Mouse (Mus musculus) fat pad, adult 2 months (tissue): ENCODE measurements around the gene Mlxipl.

Experiments used
- DNase-seq: peaks from one replicate; pipeline ENCODE4 v3.0.0-alpha.2; 2011; ENCODE audit warnings: low read depth, low spot score; ENCODE audit errors: extremely low read depth

The Mlxipl gene

DNA sequence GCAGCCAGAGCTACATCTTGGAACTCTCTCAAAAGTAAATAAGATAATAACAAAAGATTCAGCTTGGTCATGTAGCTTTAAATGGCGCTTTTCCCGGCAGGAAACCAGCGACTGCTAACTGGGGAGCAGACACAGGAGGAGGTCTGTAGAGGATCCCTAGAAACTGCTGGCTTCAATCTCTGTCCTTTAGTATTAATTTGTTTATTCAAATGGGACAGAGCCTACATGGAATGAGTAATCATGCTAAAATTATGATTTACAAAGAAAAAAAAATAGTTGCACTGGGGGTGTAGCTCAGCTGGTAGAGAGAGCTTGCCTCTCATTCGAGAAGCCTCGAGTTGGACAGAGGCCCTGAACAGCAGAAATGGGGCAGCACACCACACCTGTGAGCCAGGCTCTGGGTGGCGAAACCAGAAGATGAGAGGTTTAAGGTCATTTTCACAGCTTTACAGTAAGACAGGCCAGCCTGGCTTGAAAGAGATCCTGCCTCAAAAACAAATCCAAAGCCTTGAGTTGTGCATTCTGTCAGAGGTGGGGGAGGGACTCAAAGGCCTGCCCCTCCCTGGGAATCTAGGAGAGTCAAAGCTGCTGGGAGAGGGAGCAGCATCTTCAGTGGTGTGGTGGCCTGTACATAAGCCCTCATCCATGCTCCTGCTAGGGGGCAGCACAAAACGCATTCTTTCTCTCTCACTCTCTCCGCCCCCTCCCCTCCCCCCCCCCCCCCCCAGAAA is 93.6 kb downstream of the Mlxipl start:
- DNase-seq: no peak

DNA sequence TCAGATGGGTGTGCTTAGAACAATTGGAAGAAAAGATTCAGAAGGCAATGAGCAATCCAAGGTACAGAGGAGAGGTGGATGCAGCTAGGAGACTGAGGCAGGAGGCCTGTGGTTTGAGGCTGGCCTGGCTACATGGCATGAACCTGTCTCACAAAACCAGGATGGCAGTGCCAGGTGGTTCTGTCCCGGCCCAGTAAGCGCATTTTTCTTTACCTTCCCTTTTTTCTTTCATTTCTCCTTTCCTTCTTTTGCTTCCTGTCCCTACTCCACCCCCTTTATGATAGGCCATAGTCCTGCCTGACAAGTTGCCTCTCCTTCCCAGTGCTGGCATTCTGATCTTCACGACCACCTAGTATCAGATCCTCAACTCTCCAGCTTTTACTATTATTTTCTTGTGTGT is 95.3 kb downstream of the Mlxipl start:
- DNase-seq: no peak

GRCm38 (mm10) chr5:135185596-135185995 is 95.9 kb downstream of the Mlxipl start:
- no peak for DNase-seq

GRCm38 (mm10) chr5:135186231-135186620 is 96.5 kb downstream of the Mlxipl start:
- no peak for DNase-seq

DNA sequence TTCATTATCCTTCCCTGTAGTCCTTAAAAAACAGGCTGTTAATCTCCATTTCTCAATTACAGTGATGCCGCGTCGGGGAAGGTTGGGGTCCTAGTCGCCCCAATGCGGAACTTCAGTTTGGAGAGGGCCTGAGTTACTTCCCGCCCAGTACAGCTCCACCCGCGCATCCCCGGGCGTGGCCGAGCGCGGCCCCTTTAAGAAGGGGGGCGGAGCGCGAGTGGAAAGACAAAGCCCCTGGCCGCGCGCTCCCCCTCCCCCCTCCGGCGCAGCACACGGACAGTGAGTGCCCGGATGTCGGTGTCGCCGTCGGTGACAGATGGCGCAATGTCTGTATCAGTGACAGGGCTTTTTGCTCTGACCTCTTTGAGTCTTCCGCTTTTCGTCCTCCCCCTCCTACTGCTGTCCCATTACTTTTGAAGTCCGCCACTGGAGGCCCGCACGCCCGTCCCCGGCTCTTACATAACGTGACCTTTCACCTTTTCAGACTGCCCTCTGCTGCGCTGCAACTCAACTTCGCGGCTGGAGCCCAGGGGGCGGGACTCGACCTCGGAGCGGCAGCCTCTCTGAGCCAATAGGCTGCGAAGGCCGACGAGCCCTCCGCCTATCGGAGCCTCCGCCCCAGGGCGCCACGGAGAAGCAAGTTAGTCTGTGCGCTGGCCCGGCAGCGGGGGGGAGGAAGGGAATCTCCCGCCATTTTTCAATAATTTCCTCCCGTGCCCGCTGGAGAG is 97.1 kb downstream of the Mlxipl start, which contains the start of gene Baz1b:
Gene Baz1b (plus strand): TSS at position 644 of the 728 bp plus-strand sequence.
- DNase-seq: peak; percentile 78

- DNase-seq: no peak
Observed at GRCm38 (mm10) chr5:135187349-135188213, 97.9 kb downstream of the Mlxipl start.
